Mouse (Mus musculus) kidney, postnatal 36 days (tissue): ENCODE results near the gene Theg.

Experiments
- DNase-seq, 2 experiments: peaks; one replicate each; pipeline ENCODE4 v3.0.0; 2021 to 2022; ENCODE audit warnings: mixed read lengths in 2 of 2

Theg gene

DNA sequence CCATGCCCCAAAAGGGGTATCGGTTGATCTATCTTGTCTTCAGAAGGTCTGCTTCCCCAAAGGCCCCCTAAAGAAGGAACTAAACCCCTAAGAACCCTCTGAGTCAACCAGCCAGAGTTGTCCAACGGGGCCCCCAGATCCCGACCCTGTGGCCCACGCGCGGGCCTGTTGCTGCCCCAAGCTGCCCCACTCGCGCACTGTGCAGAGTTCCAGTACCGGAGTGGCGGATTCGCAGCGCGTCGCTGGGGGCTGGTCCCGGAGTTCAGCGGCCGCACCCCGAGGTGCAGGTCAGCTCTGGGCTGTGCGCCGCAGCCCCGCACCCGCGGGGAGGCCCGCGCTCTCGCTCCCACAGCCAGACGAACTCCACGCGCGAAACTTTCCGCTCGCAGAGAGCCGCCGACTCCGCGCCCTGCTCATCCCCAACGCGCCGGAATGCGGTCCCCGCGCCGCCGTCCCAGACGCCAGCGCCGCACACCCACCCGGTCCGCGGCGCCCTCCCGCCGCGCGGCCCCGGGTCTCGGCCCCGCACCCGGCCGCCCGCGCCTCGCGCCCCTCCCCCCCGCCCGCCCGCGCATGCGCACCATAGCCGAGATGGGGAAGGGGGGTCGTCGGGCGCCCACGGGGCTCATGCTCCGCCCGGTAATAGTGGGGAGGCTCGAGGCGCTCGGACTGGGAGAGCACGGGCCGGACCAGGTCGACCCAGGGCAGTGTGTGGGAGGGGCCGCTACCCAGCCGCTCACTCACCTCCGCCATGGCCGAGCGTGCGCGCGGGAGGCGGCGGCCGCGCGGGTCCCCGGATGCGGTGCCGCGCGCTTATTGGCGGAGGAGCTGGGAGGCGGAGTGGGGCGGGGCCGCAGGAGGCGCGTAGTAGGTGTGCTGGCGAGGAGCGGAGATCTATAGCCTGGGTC, 32.5 kb downstream of the Theg start, which contains the start of gene Mier2:
Gene Mier2 (minus strand): TSS at position 870 of the 908 bp plus-strand sequence.
- peak; percentile 71 to 87 for DNase-seq

DNA sequence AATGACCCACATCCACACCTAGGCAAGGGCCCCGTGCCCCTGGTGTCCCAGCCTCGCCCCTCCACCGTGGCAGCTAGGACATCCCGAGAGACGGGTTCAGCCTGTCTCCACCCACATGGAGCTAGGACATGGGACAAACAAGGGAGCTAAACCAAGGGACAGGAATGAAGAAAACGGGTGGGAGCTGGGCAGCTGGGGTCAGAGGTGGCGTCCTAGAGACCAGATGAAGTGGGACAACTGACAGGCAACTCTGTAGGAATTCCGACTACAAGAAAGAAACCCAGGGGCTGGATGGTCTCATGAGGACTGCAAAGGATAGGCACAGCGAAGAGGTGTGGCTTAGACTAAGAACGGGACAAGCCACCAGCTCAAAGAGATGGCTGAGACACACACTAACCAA, 33.4 kb downstream of the Theg start:
- no peak for DNase-seq

DNA sequence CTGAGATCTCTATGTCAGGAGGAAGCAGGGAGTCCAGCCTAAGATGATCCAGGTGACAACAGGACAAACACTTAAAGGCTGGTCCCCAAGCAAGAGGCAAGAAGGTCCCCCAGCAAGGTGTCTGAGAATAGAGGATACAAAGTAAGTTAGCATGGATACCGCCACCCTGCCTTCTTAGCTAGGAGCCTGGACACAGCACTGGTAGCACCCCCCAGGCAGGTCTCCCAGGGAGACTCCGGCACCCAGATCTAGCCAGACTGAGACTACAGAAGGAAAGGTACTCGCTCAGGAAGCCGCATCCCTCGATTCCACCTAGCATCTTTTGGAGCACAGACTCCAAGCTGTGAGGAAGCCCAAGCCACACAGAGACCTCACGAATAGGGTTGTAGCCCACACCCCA, 34.0 kb downstream of the Theg start:
- DNase-seq: no peak

DNA sequence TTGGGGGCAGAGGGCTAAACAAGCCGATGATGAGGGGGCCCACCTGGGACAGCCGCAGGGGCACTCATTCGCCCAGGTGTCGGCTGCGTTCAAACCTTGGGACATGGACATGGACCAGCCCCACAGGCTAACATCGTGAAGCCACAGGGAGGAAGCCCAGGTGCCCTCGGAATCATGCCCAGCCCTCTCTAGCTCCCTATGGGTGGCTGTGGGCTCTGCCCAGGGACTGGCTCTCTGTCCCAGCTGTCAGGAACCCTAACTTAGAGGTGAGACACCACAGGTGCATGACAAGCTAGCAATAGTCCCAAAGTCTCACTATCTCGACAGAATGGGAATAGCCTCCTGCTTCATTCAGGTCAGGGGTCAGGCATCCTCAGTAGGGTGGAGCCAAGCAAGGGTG, 34.6 kb downstream of the Theg start:
- no peak for DNase-seq

DNA sequence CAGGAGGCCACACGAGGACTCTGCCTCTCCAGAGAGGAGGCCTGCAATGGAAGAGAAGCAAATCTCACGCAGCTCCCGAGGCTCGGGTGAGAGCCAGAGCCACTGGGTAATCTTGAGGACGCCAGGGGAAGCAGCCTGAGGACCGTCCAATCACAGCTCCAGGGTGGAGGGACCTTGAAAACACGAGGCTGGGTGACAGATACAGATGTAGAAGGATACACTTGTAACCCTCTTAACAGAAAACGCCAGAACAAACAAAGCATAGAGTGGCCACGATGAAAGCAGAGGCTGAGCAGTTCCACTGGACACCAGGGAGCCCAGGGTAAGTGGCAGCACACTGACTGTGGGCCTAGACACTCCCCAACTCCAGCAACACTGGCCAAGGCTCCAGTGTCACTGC, 36.8 kb downstream of the Theg start:
- no peak for DNase-seq

DNA sequence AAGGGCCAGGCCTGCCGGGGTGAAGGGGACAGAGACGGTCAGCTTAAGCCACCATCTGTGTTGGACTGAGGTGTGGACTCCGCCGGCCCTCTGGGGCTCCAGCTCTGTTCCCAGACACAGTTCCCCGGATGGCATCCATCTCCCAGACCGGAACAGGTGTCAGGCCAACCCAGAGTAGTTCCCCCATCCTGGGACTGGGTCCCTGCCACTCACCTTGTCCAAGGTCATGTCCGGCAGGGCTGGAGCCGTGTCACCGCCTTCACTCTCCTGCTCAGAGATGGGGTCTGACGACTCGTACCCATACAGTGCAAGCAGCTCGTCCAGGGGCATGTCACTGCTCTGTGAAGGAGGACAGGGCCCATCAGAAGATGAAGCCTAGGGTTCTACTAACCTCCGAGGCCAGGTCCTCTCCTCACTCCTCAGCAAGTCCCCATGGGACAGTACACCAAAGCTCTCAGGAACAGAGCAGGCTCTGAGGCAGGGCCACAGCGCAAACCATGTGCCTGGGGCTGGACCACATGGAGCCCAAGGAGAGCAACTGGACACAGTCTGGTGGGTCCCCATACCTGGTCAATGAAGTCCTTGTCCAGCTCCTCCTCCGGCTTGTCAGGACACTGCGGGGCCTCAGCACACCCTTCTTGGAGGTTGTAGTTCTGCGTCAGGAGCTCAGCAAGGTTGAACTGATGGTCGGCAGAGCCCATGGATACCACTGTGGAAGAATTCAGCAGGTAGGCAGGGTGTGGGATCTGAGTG, 38.0 kb downstream of the Theg start:
- no peak for DNase-seq

DNA sequence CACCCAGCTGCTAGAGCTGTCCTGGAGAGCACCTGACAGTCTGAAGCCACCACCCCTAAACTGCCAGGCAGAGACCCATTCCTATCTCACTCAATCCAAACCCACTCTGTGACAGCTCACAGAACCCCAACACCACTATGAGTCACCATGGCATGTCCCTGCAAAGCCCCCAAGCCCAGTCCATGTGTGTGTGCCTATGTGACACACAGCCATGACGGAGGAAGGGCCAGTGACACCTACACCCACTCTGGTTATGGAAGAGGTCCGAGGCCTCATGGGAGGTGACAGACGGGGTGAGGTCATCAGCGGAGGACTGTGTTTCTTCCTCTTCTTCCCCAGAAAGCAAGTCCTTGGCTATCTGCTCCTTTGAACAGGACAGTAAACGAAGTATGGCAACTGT, 38.6 kb downstream of the Theg start:
- DNase-seq: no peak

DNA sequence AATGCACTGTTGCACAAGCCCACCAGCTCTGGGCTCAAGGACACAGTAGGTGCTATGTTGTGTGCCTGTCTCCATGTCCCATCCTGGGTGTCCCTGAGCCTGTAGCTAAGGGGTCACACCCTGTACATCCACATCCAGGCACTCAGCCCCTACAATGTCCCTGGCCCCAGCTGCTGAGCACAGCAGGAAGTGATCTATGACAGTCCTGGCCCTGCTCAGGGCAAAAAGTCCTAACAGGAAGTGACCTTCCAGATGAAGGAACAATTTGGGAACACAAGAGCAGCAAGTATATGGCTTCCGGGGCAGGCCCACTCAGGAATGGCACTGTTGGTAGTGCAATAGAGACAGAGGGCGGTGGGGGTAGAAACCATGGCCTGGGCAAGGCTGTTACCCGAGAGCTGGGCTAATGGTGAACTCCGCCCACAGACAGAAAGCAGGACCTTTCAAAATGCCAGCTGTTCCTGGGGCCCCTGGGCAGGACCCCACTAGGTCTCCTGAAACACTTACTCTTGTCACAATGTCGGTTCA, 39.9 kb downstream of the Theg start:
- DNase-seq: peak in 1 of 2 experiments; percentile 20

DNA sequence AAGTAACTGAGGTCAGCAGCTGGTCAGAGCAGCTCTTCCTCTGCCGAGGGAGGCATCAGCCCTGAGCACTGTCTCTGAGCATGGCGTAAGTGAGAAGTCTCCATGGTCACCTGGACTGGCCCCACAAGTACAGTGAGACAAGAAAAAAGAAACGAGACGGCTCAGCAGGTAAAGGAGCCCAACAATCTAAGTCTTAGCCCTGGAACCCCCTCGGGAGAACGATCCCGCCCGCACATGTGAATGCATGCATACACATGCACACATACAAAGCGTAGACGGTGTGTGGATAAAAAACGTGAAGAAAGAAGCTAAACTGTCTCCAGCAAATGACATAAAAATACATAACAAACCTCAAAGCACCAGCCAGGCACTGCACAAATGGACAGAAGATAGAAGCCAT, 40.6 kb downstream of the Theg start:
- no peak for DNase-seq

DNA sequence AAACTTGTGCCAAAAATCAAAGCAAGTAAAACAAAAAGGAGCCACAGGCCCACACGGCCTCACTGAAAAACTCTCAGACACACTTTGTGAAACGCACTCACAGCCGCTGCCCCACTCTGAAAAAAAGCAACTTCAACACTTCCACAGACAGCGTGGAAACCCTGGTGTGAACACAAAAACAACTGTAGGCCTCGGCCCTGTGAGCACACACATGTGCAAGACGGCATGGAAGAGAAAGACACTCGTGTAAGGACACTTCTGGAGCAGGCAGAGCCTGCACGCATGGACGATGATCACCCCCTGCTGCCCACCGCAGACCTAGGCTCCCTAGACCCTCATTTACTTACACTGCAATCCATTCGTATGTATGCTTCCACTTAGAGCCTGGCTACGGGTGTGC, 41.2 kb downstream of the Theg start:
- DNase-seq: no peak

DNA sequence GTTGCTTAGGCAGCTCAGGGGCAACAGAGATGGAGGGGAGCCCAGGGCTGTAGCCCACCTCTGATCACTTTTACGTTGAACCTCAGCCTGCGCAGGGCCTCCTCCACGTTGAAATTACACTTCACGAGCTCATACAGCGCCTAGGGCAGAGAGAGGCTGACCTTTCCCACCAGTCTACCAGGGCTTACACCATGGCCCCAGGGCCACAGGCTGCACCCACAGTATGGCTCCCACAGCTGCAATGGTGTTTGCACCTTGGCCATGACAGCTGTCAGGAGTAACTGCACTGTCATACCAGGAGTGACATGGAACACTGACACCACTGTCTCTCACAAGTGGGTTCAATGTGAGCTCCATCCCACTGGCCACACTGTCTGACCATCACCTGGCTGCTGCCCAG, 42.5 kb downstream of the Theg start:
- DNase-seq: no peak

DNA sequence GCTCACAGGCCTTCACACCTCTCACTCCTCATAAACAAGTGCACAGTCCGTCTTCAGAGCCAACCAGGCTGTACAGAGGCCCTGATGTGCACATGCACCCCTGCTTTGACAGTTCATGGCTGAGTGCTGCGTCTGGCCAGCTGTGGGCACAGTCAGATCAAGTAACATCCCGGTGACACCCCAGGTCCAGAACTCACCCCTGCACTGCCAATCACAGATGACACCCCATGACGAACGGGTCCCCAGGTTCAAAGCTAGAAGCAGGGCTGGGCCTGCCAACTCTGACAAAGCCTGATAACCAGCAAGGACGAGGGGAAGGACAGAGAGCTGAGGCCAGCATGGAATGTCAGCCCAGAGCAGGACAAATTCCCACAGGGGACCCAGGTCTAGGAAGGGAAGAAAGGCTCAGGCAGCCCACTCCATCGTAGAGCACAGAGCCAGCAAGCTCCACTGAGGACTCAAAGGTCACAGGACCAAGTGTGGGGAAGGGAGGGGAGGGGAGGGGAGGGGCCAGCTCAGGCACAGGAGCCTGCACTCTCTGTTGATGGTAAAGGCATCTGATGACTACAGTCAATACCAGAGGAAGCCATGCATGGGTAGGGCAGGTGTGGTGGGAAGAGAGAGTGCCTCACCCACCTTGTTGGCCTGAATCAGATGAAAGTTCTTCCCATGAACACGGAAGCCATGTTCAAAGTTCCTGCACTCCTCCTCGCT, 43.1 kb downstream of the Theg start:
- DNase-seq: peak in 1 of 2 experiments; percentile 28

DNA sequence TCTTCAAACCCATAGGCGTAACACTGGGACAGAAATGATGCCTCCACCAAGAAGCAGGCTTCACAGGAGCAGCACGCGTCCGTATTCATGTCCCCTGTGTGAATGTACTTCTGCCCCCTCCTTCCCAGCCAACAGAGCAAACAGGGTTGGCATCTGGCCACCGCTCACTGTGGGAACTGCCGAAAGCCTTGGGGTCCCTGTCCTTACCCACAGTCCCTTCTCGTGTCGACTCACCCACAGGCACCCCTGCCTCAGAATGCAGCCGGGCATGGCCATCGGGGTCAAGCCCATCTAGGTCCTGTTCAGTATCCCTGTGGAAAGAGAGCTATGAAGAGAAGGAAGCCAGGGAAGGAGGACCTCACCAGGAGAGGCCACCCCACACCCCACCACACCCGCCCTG, 45.0 kb downstream of the Theg start:
- peak in 1 of 2 experiments; percentile 64 for DNase-seq

DNA sequence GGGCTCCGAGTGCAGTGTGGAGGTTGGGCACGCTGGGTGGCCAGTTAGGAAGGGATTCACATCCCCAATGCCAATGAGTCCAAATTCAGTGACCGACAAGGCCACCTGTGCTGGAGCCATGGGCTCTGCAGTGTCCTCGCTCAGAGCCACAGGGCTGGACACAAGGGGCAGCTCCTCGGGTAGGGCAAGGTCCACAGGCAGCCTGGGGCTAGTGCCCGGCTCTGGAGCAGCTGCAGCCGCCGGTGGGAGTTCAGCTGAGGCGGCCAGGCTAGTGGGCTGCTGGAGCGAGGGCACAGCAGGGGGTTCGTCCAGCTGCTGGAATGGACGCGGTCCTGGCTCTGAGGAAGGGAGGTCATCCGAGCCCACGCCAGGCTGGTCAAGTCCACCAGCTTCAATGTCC, 45.6 kb downstream of the Theg start:
- peak; percentile 58 to 70 for DNase-seq

DNA sequence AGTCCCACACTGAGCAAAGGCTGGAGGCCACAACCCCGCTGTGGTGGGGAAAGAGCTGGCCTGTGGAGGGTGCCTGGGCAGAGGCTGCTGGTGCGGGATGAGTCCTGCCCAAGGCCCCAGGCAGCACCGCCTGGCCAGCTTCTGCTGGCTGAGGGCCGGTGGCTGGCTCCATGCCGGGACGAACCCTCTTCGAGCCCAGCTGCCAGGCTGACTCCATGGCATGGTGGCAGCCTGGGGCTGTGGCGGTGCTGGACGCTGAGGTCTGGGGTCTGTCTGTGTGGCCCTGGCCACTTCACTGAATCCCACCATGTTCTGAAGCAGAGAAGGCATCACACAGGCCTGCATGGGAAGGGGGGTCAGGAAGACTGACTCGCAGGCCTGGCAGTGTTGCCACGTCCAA, 46.4 kb downstream of the Theg start:
- peak in 1 of 2 experiments; percentile 7 for DNase-seq

DNA sequence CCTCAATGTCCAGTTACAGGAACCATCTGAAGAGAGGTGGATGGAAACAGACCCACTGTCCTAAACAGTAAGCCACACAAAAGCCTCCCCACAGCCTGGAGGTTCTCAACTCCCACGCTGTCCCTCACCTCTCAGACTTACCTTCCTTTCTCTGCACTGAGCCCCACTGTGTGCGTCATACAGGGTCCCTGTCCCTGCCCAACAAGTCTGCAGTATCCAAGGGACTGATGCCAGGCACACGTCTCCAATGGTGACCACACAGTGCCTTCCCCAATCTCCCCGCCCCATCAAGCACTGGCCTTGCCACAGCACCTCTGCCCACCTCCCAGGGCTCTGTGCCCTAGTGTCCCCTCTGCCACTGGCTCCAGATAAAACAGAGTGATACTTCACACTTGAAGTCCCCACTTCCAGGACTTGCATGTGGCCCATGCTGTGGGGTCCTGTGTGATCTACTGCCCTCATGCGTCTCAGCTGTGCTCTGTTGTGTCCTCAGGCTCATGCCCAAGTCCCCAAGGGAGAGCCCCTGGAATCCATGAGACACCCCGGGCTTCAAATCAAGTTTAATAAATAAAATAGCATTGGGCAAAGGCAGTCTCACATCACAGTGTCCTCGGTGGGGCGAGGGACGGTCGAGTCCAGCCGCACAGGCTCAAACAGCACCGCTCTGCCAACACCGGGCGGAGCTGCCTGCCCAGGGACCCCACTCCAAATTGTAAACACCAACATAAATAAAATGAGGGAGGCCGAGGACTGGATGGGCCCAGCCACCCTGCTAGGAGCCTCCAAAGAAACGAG, 47.2 kb downstream of the Theg start:
- no peak for DNase-seq

DNA sequence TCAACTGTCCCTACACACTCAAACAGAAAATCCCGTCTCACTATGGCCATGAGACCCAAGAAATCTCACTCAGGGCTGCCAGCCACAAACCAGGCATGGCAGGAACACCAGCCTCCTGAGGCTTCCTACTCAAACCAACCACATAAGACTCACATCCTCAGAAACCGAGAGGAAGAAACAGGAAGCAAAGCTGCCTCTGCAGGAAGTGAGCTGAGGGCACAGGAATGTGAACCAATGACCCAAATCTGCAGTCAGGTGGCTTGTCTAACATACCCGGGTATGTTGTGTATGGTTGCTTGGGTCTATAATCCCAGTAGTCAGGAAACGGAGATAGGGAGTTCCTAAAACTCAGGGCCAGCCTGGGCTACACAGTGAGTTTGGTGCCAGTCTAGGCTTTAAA, 48.3 kb downstream of the Theg start:
- no peak for DNase-seq

DNA sequence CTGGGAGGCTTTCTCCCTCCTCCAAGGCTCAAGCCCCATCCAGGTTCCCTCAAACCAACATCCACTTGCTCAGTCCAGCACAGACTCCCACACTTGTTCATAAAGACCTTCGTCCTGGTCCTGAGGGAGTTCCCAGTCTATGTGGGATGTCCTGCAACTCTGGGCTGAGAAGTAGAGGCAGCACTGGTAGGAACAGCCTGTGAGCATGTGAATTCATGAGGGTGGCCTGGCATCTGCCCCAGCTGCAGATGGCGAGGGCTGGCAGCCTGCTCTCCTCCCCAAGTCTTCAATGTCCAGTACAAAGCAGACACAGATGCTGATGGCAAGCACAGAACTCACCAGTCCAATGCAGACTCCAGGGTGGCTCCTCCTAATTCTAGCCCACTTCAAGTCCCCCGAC, 48.8 kb downstream of the Theg start:
- DNase-seq: no peak

DNA sequence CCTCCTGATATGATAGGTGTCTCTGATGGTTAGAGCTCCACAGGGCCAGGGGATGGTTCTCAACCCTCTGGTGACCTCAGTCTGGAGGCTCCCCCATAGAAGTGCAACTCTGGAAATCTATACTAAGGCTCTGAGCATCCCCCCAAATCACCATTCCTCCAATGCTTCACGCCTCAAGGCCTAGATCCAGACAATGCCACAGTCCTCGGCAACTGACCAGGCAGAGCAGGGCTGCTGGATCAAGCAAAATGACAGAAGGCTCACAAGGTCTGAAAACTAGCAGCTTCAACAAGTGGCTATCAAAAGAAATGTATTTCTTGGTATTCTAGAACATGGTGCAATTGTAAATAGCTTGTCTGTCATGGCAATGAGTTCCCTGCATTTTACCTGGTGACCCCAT, 49.4 kb downstream of the Theg start:
- DNase-seq: no peak

DNA sequence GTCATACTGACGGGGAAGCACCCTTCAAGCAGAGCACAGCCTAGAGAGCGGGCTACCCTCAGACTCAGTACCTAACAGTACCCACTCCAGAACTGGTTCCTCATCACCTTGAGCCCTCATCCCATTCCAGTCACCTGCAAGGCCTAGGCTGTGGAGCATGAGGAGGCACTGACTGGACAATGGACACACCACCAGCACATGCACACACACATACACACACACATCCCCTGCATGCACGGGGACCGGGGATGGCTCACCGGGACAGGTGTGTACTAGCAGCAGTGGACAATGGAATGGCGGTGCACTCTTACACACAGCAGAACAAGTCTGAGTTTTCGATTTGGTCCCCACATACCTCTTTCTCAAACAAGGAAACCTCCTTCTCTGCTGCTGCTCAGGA, 49.9 kb downstream of the Theg start:
- DNase-seq: no peak

DNA sequence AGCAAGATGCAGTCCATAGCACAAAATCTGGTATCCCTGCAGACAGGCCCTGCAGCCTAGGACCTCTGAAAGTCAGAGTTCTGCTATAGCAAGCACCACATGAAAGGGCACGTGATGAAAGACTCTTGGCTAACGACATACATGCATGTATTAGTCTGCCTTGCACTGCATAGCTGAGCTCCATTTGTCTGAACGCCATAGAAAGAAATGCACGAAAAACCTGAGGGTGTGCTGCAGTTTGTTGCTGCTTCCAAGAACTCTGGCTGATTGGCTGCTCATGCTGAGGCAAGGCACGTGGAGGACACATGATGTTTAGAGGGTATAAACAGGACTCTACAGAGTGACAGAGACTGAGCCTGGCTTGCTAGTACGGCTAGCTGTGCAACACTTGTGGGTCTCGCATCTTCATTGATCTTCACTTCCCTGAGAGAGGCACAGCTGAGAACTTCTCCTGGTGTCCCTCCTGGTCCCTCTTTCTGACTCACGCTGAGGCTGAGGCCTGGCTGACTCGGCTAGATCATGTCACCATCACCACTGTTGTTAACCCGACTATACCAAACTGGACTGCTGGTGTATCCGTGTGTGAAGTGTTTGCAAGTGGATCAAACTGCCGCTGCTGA, 50.6 kb downstream of the Theg start:
- no peak for DNase-seq

DNA sequence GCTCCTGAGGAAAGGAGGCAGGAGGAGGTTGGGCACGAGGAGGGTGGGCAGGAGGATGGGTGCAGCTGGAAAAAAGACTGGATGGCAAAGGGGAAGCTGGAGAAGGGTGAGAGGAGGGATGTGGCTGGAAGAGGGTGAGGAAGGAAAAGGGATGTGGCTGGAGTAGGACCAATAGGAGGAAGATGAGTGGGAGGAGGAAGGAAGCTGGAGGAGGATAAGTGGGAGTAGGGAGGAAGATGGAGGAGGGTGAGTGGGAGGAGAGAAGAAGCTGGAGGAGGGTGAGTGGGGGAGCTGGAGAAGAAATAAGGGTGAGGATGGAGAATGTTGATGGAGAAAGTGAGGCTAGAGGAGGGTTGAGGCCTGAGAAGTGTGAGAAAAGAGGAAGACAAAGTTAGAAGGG, 51.7 kb downstream of the Theg start:
- no peak for DNase-seq
